Mouse (Mus musculus) heart, postnatal 0 days (tissue): ENCODE measurements around the gene Micu1. TPM values are rescaled to one million over a fixed set of nuclear protein-coding genes. Genes with fewer than 3 reads are reported as not detected.

ENCODE experiments used
- ATAC-seq: fragments of 200-750 bp; cut with Nextera tagmentation; 2 replicates; pipeline ENCODE4 v1.8.0; 2017; ENCODE audit warnings: low read depth, moderate number of reproducible peaks, moderate library complexity; ENCODE audit not compliant: insufficient read depth
- DNase-seq: peaks from one replicate; pipeline ENCODE4 v3.0.0-alpha.2; 2016; ENCODE audit warnings: low spot score
- H3K27ac ChIP-seq: fragments of 300-500 bp; sonication (generic); 2 replicates; pipeline ENCODE4 v1.5.1; 2014; ENCODE audit warnings: low read depth, mild to moderate bottlenecking
- H3K27me3 ChIP-seq: fragments of 300-500 bp; sonication (generic); 2 replicates; pipeline ENCODE4 v1.6.1; 2014; ENCODE audit warnings: low read length, mixed read lengths; ENCODE audit not compliant: control insufficient read depth, insufficient read depth
- H3K36me3 ChIP-seq: fragments of 300-500 bp; sonication (generic); replicated peaks from 2 replicates; pipeline ENCODE4 v1.6.1; 2014; ENCODE audit warnings: low read length, mixed read lengths; ENCODE audit not compliant: control insufficient read depth, insufficient read depth
- H3K4me1 ChIP-seq: fragments of 300-500 bp; sonication (generic); 2 replicates; pipeline ENCODE4 v1.6.1; 2014; ENCODE audit warnings: antibody characterized with exemption; ENCODE audit not compliant: control insufficient read depth, insufficient read depth
- H3K4me2 ChIP-seq: fragments of 300-500 bp; sonication (generic); 2 replicates; pipeline ENCODE4 v1.6.1; 2014; ENCODE audit warnings: low read depth, mild to moderate bottlenecking, low read length, moderate library complexity
- H3K4me3 ChIP-seq: fragments of 300-500 bp; sonication (generic); 2 replicates; pipeline ENCODE4 v1.5.1; 2014; ENCODE audit warnings: low read depth, low read length
- H3K9ac ChIP-seq: fragments of 300-500 bp; sonication (generic); replicated peaks from 2 replicates; pipeline ENCODE4 v1.6.1; 2014; ENCODE audit warnings: low read depth, low read length, mixed read lengths
- H3K9me3 ChIP-seq: fragments of 300-500 bp; sonication (generic); replicated peaks from 2 replicates; pipeline ENCODE4 v1.6.1; 2016; ENCODE audit warnings: low read length; ENCODE audit not compliant: control insufficient read depth
- CTCF ChIP-seq: IDR thresholded peaks from 2 replicates; pipeline ENCODE4 v1.5.1; 2016; ENCODE audit warnings: antibody characterized with exemption, control low read depth, low read depth
- EP300 ChIP-seq: IDR thresholded peaks from 2 replicates; pipeline ENCODE4 v1.6.1; 2016; ENCODE audit warnings: antibody characterized with exemption, low read depth
- WGBS: fragments of 180-500 bp; shearing (Covaris S2); extraction: QIAGEN DNeasy Blood & Tissue Kit; methylation state at CpG from one replicate; pipeline ENCODE4 v1.1.7; 2014; 5-methylcytosine and 5-hydroxymethylcytosine counted together
- polyA plus RNA-seq: library from polyadenylated mRNA; unstranded; fragments of >200 nt; fragmentation: Nextera tagmentation; extraction: Ambion mirVana; gene quantifications from 2 replicates; pipeline ENCODE4 v1.2.1, GENCODE M21; 2015
- total RNA-seq: library from RNA; depleted of rRNA; stranded (reverse); fragments of >200 nt; gene quantifications from 2 replicates; pipeline ENCODE4 v1.2.3, GENCODE M21; 2014; ENCODE audit warnings: low replicate concordance

Gene Micu1
- total and polyA plus RNA-seq, 2 experiments from 2014 or later: 23.9 to 25.0 TPM

GRCm38 (mm10) chr10:59777246-59777645 lies 75.0 kb downstream of the Micu1 start:
- no peak overlapping the region for H3K27ac ChIP-seq
- no peaks in the 10 kb centered on the region for H3K36me3 ChIP-seq
- H3K4me3 ChIP-seq: no peak overlapping the region
- no peaks in the 10 kb centered on the region for H3K9me3 ChIP-seq
- no peaks in the 10 kb centered on the region for H3K4me1 ChIP-seq
- 15% methylated on average over 3 of the region's 3 CpGs for WGBS
- no peak overlapping the region for H3K9ac ChIP-seq
- DNase-seq (peak; percentile 58), ATAC-seq (peak; percentile 73)
- no peaks in the 10 kb centered on the region for H3K27me3 ChIP-seq
- no peak overlapping the region for H3K4me2 ChIP-seq
- TF ChIP-seq CTCF (no peak), EP300 (no peak)

- ATAC-seq (no peak), DNase-seq (no peak)
- 88% methylated on average over 4 of the region's 4 CpGs for WGBS
- no peak for TF ChIP-seq CTCF
- no peak overlapping the region for H3K9ac ChIP-seq
- H3K27ac ChIP-seq: no peak overlapping the region
- H3K36me3 ChIP-seq: no peaks in the 10 kb centered on the region
- H3K9me3 ChIP-seq: no peaks in the 10 kb centered on the region
- no peak overlapping the region for H3K4me2 ChIP-seq
- H3K4me1 ChIP-seq: no peaks in the 10 kb centered on the region
- no peaks in the 10 kb centered on the region for H3K27me3 ChIP-seq
- H3K4me3 ChIP-seq: no peak overlapping the region
Measured at GRCm38 (mm10) chr10:59778137-59778710, 75.9 kb downstream of the Micu1 start.

GRCm38 (mm10) chr10:59780698-59781097 lies 78.4 kb downstream of the Micu1 start:
- no peak for ATAC-seq
- 48% methylated on average over 3 of the region's 3 CpGs for WGBS

GRCm38 (mm10) chr10:59781205-59781931 lies 79.1 kb downstream of the Micu1 start:
- Histone ChIP-seq H3K9me3 (no peaks in the 10 kb centered on the region), H3K27ac (no peak overlapping the region), H3K36me3 (no peaks in the 10 kb centered on the region), H3K4me3 (no peak overlapping the region), H3K4me1 (no peaks in the 10 kb centered on the region), H3K27me3 (no peaks in the 10 kb centered on the region), H3K9ac (no peak overlapping the region), H3K4me2 (no peak overlapping the region)
- WGBS: 83% methylated on average over 7 of the region's 7 CpGs
- no peak for TF ChIP-seq EP300
- DNase-seq: no peak
- ATAC-seq: no peak

More at GRCm38 (mm10) chr10:59780698-59781097, 78.4 kb downstream of the Micu1 start:
- no peaks in the 10 kb centered on the region for H3K4me1 ChIP-seq
- H3K4me3 ChIP-seq: no peak overlapping the region
- no peaks in the 10 kb centered on the region for H3K9me3 ChIP-seq
- no peak overlapping the region for H3K9ac ChIP-seq
- no peaks in the 10 kb centered on the region for H3K27me3 ChIP-seq
- H3K4me2 ChIP-seq: no peak overlapping the region
- no peak overlapping the region for H3K27ac ChIP-seq
- TF ChIP-seq EP300 (no peak), CTCF (no peak)
- no peak for DNase-seq
- no peaks in the 10 kb centered on the region for H3K36me3 ChIP-seq

GRCm38 (mm10) chr10:59784731-59785685 lies 82.7 kb downstream of the Micu1 start:
- Histone ChIP-seq H3K4me2 (no peak overlapping the region), H3K4me3 (no peak overlapping the region), H3K27me3 (no peaks in the 10 kb centered on the region), H3K36me3 (peaks cover 14% of the 10 kb centered on the region; the same call in 1 of the 2 replicates), H3K9me3 (no peaks in the 10 kb centered on the region), H3K9ac (no peak overlapping the region), H3K27ac (no peak overlapping the region), H3K4me1 (no peaks in the 10 kb centered on the region)
- ATAC-seq: no peak
- TF ChIP-seq CTCF (no peak), EP300 (no peak)
- no peak for DNase-seq
- 82% methylated on average over 18 of the region's 18 CpGs for WGBS
